Mouse (Mus musculus): ENCODE measurements around the gene 5031439G07Rik. TPM values are rescaled to one million over a fixed set of nuclear protein-coding genes. Genes with fewer than 3 reads are reported as not detected.
A peak's percentile ranks its signal among the peaks of the same experiment; 100 is the strongest.

5031439G07Rik gene
- total and polyA plus RNA-seq, 3 experiments, result 19.6 to 61.0 TPM; not detected in 1

- DNase-seq (ENCODE audit: low read depth, low spot score), result peak; percentile 49
- no peak overlapping the region for H3K27ac ChIP-seq (ENCODE audit: control insufficient read depth, low read depth, low read length)
- H3K79me2 ChIP-seq (ENCODE audit: control insufficient read depth, insufficient read depth, low read length, poor library complexity), result no peaks in the 10 kb centered on the region
- no peaks in the 10 kb centered on the region for H3K9me3 ChIP-seq (replicated peaks; ENCODE audit: insufficient read depth, low read length)
- H3K27me3 ChIP-seq (ENCODE audit: control insufficient read depth in 1 of 2, insufficient read depth in 2 of 2, low read length in 2 of 2), result no peaks in the 10 kb centered on the region
- TF ChIP-seq ZMIZ1 (IDR thresholded peaks at IDR 0.05; ENCODE audit: low read depth, low read length), result no peak
- no peak for TF ChIP-seq EP300 (IDR thresholded peaks at IDR 0.05; ENCODE audit: low read depth in 1 of 2, low read length in 2 of 2)
- TF ChIP-seq CTCF (IDR thresholded peaks at IDR 0.05 in 2 of 3, conservative IDR thresholded peaks at IDR 0.05 in 1 of 3; ENCODE audit: control insufficient read depth in 1 of 3, insufficient read depth in 1 of 3, low read depth in 2 of 3, low read length in 3 of 3, poor library complexity in 1 of 3, severe bottlenecking in 1 of 3), result no peak
- TF ChIP-seq ETS1 (IDR thresholded peaks at IDR 0.05; ENCODE audit: low read depth, low read length), result no peak
- TF ChIP-seq ZNF384 (IDR thresholded peaks at IDR 0.05; ENCODE audit: low read depth, low read length), result no peak
- no peak for TF ChIP-seq KAT2A (conservative IDR thresholded peaks at IDR 0.05; ENCODE audit: low read depth, low read length)
- no peak for TF ChIP-seq ZC3H11A (IDR thresholded peaks at IDR 0.05; ENCODE audit: low read depth, low read length)
- no peak for TF ChIP-seq E2F4 (IDR thresholded peaks at IDR 0.05; ENCODE audit: borderline replicate concordance, low read depth, low read length)
- no peak for TF ChIP-seq GABPA (IDR thresholded peaks at IDR 0.05; ENCODE audit: low read depth, low read length)
- TF ChIP-seq POLR2AphosphoS2 (IDR thresholded peaks at IDR 0.05; ENCODE audit: low read length), result no peak
- TF ChIP-seq MYB (IDR thresholded peaks at IDR 0.05; ENCODE audit: low read depth, low read length), result no peak
- TF ChIP-seq POLR2A (IDR thresholded peaks at IDR 0.05; ENCODE audit: control insufficient read depth in 1 of 2, insufficient read depth in 1 of 2, low read depth in 1 of 2, low read length in 2 of 2, poor library complexity in 1 of 2), result no peak
- no peak for TF ChIP-seq MAFK (IDR thresholded peaks at IDR 0.05; ENCODE audit: borderline replicate concordance, low read depth, low read length)
- no peak for TF ChIP-seq MAZ (IDR thresholded peaks at IDR 0.05; ENCODE audit: low read depth, low read length)
- no peak for TF ChIP-seq HCFC1 (IDR thresholded peaks at IDR 0.05; ENCODE audit: low read depth, low read length)
- TF ChIP-seq CHD1 (IDR thresholded peaks at IDR 0.05; ENCODE audit: low read depth, low read length), result no peak
- TF ChIP-seq BHLHE40 (IDR thresholded peaks at IDR 0.05; ENCODE audit: borderline replicate concordance, low read depth, low read length), result no peak
- peaks cover 0 to 8% of the 10 kb centered on the region in 2 experiments; a peak in 3 of 4 replicates for H3K4me1 ChIP-seq (ENCODE audit: control insufficient read depth in 1 of 2, insufficient read depth in 2 of 2, low read length in 2 of 2)
- H3K4me3 ChIP-seq (ENCODE audit: control insufficient read depth in 1 of 2, insufficient read depth in 1 of 2, low read depth in 2 of 2, low read length in 2 of 2), result no peak overlapping the region
- peaks cover 0 to 2% of the 10 kb centered on the region in 2 experiments; a peak in 1 of 4 replicates for H3K36me3 ChIP-seq (ENCODE audit: control insufficient read depth in 1 of 2, insufficient read depth in 2 of 2, low read length in 2 of 2)
- no peak overlapping the region for H3K9ac ChIP-seq (ENCODE audit: control insufficient read depth, low read depth, low read length, poor library complexity, severe bottlenecking)
Observed at GRCm38 (mm10) chr15:84995041-84995440, 6.7 kb upstream of the 5031439G07Rik start.

- TF ChIP-seq KAT2A (conservative IDR thresholded peaks at IDR 0.05; ENCODE audit: low read depth, low read length) (no peak), BHLHE40 (IDR thresholded peaks at IDR 0.05; ENCODE audit: borderline replicate concordance, low read depth, low read length) (no peak), ZKSCAN1 (IDR thresholded peaks at IDR 0.05; ENCODE audit: low read depth, low read length) (no peak), RCOR1 (IDR thresholded peaks at IDR 0.05; ENCODE audit: low read depth, low read length) (no peak), SMC3 (IDR thresholded peaks at IDR 0.05; ENCODE audit: low read depth, low read length) (no peak), POLR2A (IDR thresholded peaks at IDR 0.05; ENCODE audit: control insufficient read depth in 1 of 2, insufficient read depth in 1 of 2, low read depth in 1 of 2, low read length in 2 of 2, poor library complexity in 1 of 2) (no peak), MYC (IDR thresholded peaks at IDR 0.05; ENCODE audit: low read depth, low read length) (no peak), UBTF (IDR thresholded peaks at IDR 0.05; ENCODE audit: borderline replicate concordance, insufficient read depth, low read depth, low read length) (no peak), MEF2A (IDR thresholded peaks at IDR 0.05; ENCODE audit: extremely low read depth, insufficient replicate concordance, low read depth, low read length, poor library complexity, severe bottlenecking) (no peak), GABPA (IDR thresholded peaks at IDR 0.05; ENCODE audit: low read depth, low read length) (no peak), POLR2AphosphoS2 (IDR thresholded peaks at IDR 0.05; ENCODE audit: low read length) (no peak), ZC3H11A (IDR thresholded peaks at IDR 0.05; ENCODE audit: low read depth, low read length) (no peak), TBP (IDR thresholded peaks at IDR 0.05; ENCODE audit: low read depth, low read length) (no peak)
- no peaks in the 10 kb centered on the region for H3K9me3 ChIP-seq (replicated peaks; ENCODE audit: insufficient read depth, low read length)
- no peak overlapping the region for H3K4me3 ChIP-seq (ENCODE audit: control insufficient read depth in 1 of 2, insufficient read depth in 1 of 2, low read depth in 2 of 2, low read length in 2 of 2)
- DNase-seq (ENCODE audit: low read depth, low spot score), result peak; percentile 54
- H3K27ac ChIP-seq (ENCODE audit: control insufficient read depth, low read depth, low read length), result no peak overlapping the region
- H3K79me2 ChIP-seq (ENCODE audit: control insufficient read depth, insufficient read depth, low read length, poor library complexity), result no peaks in the 10 kb centered on the region
- no peaks in the 10 kb centered on the region for H3K27me3 ChIP-seq (ENCODE audit: control insufficient read depth in 1 of 2, insufficient read depth in 2 of 2, low read length in 2 of 2)
- H3K4me1 ChIP-seq (ENCODE audit: control insufficient read depth in 1 of 2, insufficient read depth in 2 of 2, low read length in 2 of 2), result peaks cover 0 to 8% of the 10 kb centered on the region in 2 experiments; a peak in 3 of 4 replicates
- no peak overlapping the region for H3K9ac ChIP-seq (ENCODE audit: control insufficient read depth, low read depth, low read length, poor library complexity, severe bottlenecking)
- peaks cover 0 to 2% of the 10 kb centered on the region in 2 experiments; a peak in 1 of 4 replicates for H3K36me3 ChIP-seq (ENCODE audit: control insufficient read depth in 1 of 2, insufficient read depth in 2 of 2, low read length in 2 of 2)
Observed at GRCm38 (mm10) chr15:84994498-84994897, 6.1 kb upstream of the 5031439G07Rik start.

All from MEL (cell line).